Mouse (Mus musculus): ENCODE results near the gene Gdf5.

- TF ChIP-seq CTCF (IDR thresholded peaks at IDR 0.05) = no peak
- no peak for TF ChIP-seq EP300 (IDR thresholded peaks at IDR 0.05)
Observed at GRCm38 (mm10) chr2:155940681-155941080, 4.5 kb downstream of the Gdf5 start, which contains the start of gene Gm15557.

All from lung, postnatal 0 days (tissue).